Mouse (Mus musculus) retina, embryonic 14.5 days (tissue): ENCODE results near the gene Trim14.

Experiments
- DNase-seq: peaks from one replicate; pipeline ENCODE4 v3.0.0-alpha.2; 2015; ENCODE audit warnings: low spot score

The Trim14 gene

GRCm38 (mm10) chr4:46526798-46527557 is 9.0 kb downstream of the Trim14 start:
- peak; percentile 38 for DNase-seq

- no peak for DNase-seq
These were observed 9.7 kb downstream of the Trim14 start for GRCm38 (mm10) chr4:46526226-46526625.

GRCm38 (mm10) chr4:46523324-46523723 is 12.6 kb downstream of the Trim14 start:
- DNase-seq: no peak

GRCm38 (mm10) chr4:46521457-46521856 is 14.5 kb downstream of the Trim14 start:
- no peak for DNase-seq

- no peak for DNase-seq
These were observed 15.4 kb downstream of the Trim14 start for GRCm38 (mm10) chr4:46520491-46520890.

- peak; percentile 72 for DNase-seq
These were observed 28.0 kb downstream of the Trim14 start for GRCm38 (mm10) chr4:46507736-46508460.

GRCm38 (mm10) chr4:46506801-46507610 is 28.9 kb downstream of the Trim14 start:
- peak; percentile 96 for DNase-seq

GRCm38 (mm10) chr4:46505361-46506057 is 30.4 kb downstream of the Trim14 start:
- no peak for DNase-seq

- no peak for DNase-seq
These were observed 32.1 kb downstream of the Trim14 start for GRCm38 (mm10) chr4:46503881-46504280.

GRCm38 (mm10) chr4:46502606-46503502 is 33.1 kb downstream of the Trim14 start:
- no peak for DNase-seq

GRCm38 (mm10) chr4:46498976-46499375 is 37.0 kb downstream of the Trim14 start:
- peak; percentile 73 for DNase-seq

GRCm38 (mm10) chr4:46498511-46498910 is 37.4 kb downstream of the Trim14 start:
- no peak for DNase-seq

- DNase-seq: peak; percentile 84
These were observed 38.6 kb downstream of the Trim14 start for GRCm38 (mm10) chr4:46497286-46497892.

- no peak for DNase-seq
These were observed 40.4 kb downstream of the Trim14 start for GRCm38 (mm10) chr4:46495543-46495942.

GRCm38 (mm10) chr4:46493071-46493470 is 42.9 kb downstream of the Trim14 start:
- no peak for DNase-seq

- DNase-seq: peak; percentile 96
These were observed 46.7 kb downstream of the Trim14 start, which contains the start of gene Nans for GRCm38 (mm10) chr4:46489028-46489925. Nans (plus strand) TSS chr4:46489248.

GRCm38 (mm10) chr4:46487348-46487747 is 48.6 kb downstream of the Trim14 start:
- DNase-seq: no peak

- no peak for DNase-seq
These were observed 50.1 kb downstream of the Trim14 start for GRCm38 (mm10) chr4:46485696-46486417.

GRCm38 (mm10) chr4:46479081-46479480 is 56.9 kb downstream of the Trim14 start:
- DNase-seq: no peak
